Mouse (Mus musculus) hindbrain, embryonic 15.5 days (tissue): ENCODE results near the gene Tssk4. TPM values are rescaled to one million over a fixed set of nuclear protein-coding genes. Genes with fewer than 3 reads are reported as not detected.

ENCODE experiments used
- ATAC-seq: fragments of 200-750 bp; cut with Nextera tagmentation; 2 replicates; pipeline ENCODE4 v1.8.0; 2017; ENCODE audit warnings: low read depth, moderate number of reproducible peaks, moderate TSS enrichment; ENCODE audit not compliant: low FRiP score
- H3K27ac ChIP-seq: fragments of 300-500 bp; sonication (generic); replicated peaks from 2 replicates; pipeline ENCODE4 v1.5.1; 2015; ENCODE audit warnings: mild to moderate bottlenecking, inconsistent platforms
- H3K27me3 ChIP-seq: fragments of 300-500 bp; sonication (generic); 2 replicates; pipeline ENCODE4 v1.6.1; 2015; ENCODE audit warnings: control low read depth, inconsistent platforms
- H3K36me3 ChIP-seq: fragments of 300-500 bp; sonication (generic); 2 replicates; pipeline ENCODE4 v1.6.1; 2015; ENCODE audit warnings: control low read depth, inconsistent platforms
- H3K4me1 ChIP-seq: fragments of 300-500 bp; sonication (generic); replicated peaks from 2 replicates; pipeline ENCODE4 v1.6.1; 2015; ENCODE audit warnings: control low read depth, inconsistent platforms
- H3K4me2 ChIP-seq: fragments of 300-500 bp; sonication (generic); 2 replicates; pipeline ENCODE4 v1.6.1; 2015; ENCODE audit warnings: moderate library complexity, mild to moderate bottlenecking, inconsistent platforms
- H3K4me3 ChIP-seq: fragments of 300-500 bp; sonication (generic); 2 replicates; pipeline ENCODE4 v1.5.1; 2015; ENCODE audit warnings: mild to moderate bottlenecking, inconsistent platforms
- H3K9ac ChIP-seq: fragments of 300-500 bp; sonication (generic); 2 replicates; pipeline ENCODE4 v1.6.1; 2015; ENCODE audit warnings: inconsistent platforms
- H3K9me3 ChIP-seq: fragments of 300-500 bp; sonication (generic); 2 replicates; pipeline ENCODE4 v1.6.1; 2016; ENCODE audit warnings: control low read depth, inconsistent platforms
- WGBS: fragments of 180-500 bp; shearing (Covaris S2); methylation state at CpG from one replicate; pipeline ENCODE4 v1.1.7; 2015; 5-methylcytosine and 5-hydroxymethylcytosine counted together
- polyA plus RNA-seq: library from polyadenylated mRNA; unstranded; fragments of >200 nt; fragmentation: Nextera tagmentation; extraction: Ambion mirVana; gene quantifications from 2 replicates; pipeline ENCODE4 v1.2.1, GENCODE M21; 2015

The Tssk4 gene
- polyA plus RNA-seq, 1 experiment from 2014 or later = 0.40 TPM

DNA sequence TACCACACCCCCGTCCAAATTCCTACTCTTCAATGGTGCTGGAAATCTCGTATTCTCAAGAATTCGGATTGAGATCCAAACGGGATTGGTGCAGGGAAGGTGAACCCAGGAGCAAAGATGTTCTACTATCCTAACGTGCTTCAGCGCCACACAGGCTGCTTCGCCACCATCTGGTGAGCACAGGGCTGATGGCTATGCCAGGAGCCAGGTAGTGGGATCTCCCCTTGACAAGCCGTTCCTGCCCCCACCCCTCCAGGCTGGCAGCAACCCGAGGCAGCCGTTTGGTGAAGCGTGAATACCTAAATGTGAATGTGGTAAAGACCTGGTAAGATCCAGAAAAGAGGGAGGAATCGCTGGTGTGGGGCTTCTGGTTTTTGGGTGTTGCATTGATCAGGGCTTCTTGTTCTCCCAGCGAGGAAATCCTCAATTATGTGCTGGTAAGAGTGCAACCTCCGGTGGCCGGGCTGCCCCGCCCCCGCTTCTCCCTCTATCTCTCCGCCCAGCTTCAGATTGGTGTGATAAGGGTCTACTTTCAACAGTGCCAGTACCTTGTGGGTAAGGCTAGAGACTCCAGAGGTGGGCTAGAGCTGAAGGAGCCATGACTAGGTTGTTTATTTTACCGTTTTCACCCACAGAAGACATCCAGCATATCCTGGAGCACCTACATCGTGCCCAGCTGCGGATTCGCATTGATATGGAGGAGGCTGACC is 31.3 kb upstream of the Tssk4 start:
- Histone ChIP-seq H3K27me3 (no peaks in the 10 kb centered on the region), H3K4me2 (peak overlapping the region; percentile 42), H3K27ac (peak overlapping the region; percentile 39; the same call in 1 of the 2 replicates), H3K4me3 (peak overlapping the region; percentile 30), H3K9me3 (no peaks in the 10 kb centered on the region), H3K36me3 (no peaks in the 10 kb centered on the region), H3K9ac (peak overlapping the region; percentile 20; the same call in 1 of the 2 replicates), H3K4me1 (no peaks in the 10 kb centered on the region)
- 53% methylated on average over 22 of the region's 22 CpGs for WGBS
- peak; percentile 29; the same call in 1 of the 2 replicates for ATAC-seq

DNA sequence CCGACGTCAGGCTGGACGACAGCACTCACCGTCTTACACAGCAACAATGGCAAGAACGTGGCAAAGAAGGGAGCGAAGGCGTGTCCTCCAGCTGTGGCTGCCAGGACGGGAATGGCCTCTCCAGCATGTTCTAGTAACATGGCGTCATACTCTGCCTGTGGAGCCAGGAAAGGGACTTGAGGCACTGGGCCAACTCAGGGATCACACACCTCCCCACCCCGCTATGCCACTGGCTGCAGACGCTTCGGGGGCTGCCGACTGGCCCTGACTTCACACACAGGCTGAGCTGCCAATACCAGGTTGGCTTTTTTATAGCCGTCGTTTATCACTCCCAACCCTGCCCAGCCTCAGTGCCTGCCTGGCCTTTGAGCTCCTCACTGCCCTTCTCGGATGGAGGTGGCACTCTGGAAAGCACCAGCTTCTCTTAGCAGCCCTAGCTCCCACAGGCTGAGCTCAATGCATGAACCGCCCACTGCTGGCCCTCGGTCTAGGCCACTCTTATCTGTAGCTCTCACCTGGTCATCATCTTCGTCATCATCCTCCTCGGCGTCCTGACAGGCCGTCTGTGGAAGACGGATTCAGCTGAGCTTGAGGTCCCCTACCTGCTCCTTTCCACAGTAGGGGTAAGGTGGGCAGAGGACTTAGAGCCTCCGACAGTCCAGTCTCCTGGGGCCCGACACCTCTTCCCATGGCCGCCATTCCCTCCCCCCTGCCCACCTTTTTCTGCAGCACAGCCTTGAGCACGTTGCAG is 21.7 kb upstream of the Tssk4 start:
- 91% methylated on average over 27 of the region's 27 CpGs for WGBS
- Histone ChIP-seq H3K4me1 (no peaks in the 10 kb centered on the region), H3K9ac (no peak overlapping the region), H3K4me2 (no peak overlapping the region), H3K27ac (no peak overlapping the region), H3K27me3 (no peaks in the 10 kb centered on the region), H3K9me3 (no peaks in the 10 kb centered on the region), H3K36me3 (peaks cover 82% of the 10 kb centered on the region), H3K4me3 (no peak overlapping the region)
- no peak for ATAC-seq

DNA sequence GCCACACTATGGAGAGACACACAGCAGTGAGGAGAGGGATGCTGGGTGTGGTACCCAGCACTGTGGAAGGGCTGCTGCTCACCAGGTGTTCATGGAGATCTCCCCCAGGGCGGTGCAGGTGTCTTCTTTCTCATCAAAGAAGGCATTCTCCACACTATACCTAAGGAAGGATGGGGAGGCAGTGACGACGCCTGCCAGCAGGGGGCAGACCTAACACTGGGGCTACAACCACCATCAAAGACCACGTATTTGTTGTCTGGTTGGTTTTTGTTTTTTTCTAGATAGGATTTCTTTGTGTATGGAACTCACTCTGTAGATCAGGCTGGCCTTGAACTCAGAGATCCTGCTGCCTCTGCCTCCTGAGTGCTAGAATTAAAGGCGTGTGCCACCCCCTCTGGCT is 20.7 kb upstream of the Tssk4 start:
- H3K4me3 ChIP-seq = no peak overlapping the region
- 48% methylated on average over 5 of the region's 5 CpGs for WGBS

DNA sequence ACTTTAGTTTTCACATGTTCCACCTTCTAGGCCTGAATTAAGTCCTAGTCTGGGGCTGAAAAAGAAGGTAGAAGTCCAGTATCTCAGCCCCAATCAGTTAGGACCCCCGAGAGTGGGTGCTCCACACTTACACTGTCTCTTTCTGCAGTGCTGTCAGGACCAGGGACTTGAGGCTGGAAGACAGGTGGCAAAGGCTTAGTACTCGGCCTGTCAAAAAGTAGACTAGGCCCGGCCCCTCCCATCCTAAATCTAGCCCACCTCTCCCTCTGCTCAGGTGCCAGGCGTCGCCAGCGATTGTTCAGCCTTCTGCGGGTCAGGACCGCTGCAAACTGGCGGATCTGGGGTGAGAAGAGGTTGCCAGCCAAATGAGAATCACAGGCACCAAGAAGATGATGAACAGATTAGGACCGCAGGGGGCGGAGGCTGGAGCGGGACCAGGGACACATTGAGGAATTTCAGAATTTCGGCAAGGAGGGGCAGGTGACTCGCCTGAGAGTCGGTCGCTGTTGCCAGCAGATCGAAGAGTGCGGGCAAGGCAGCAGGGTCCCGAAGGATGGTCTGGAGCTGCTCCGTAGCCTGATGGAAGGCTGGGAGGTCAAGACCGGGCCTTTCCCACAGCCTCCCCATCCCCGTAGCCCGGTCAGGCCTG is 15.0 kb upstream of the Tssk4 start:
- peak; percentile 78 for ATAC-seq
- H3K9me3 ChIP-seq = no peaks in the 10 kb centered on the region
- H3K36me3 ChIP-seq = peaks cover 69% of the 10 kb centered on the region
- H3K9ac ChIP-seq = peak overlapping the region; percentile 90
- WGBS = 5% methylated on average over 23 of the region's 23 CpGs
- peak overlapping the region; percentile 85 for H3K4me3 ChIP-seq
- H3K4me2 ChIP-seq = peak overlapping the region; percentile 95
- peak overlapping the region; percentile 84 for H3K27ac ChIP-seq
- peaks cover 25% of the 10 kb centered on the region for H3K4me1 ChIP-seq
- H3K27me3 ChIP-seq = no peaks in the 10 kb centered on the region

More for the DNA sequence above, 20.7 kb upstream of the Tssk4 start:
- Histone ChIP-seq H3K27ac (no peak overlapping the region), H3K27me3 (no peaks in the 10 kb centered on the region), H3K4me2 (no peak overlapping the region), H3K9ac (no peak overlapping the region), H3K36me3 (peaks cover 90% of the 10 kb centered on the region), H3K4me1 (peaks cover 5% of the 10 kb centered on the region), H3K9me3 (no peaks in the 10 kb centered on the region)
- no peak for ATAC-seq

DNA sequence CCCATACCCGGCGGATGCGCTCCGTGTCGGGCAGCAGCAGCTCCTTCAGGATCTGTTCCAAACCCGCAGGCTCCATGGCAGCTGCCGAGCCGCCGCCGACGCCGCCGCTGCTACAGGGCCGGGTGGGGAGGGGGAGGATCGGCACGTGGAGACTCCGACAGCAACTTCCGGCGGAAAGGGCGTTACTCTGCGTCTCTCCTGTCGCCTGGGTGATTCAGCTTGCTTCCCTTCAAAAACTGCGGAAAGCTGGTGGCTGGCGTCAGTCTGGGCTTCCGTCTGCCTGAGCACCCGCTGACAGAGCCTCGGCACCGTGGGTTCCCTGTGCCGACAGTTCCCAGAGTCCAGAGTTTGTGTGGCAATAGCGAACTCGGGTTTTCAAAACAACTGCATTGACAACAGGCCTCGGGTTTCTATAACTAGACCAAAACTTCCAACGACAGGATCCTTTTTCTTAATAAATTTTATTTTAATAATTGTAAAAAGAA is 14.4 kb upstream of the Tssk4 start, which contains the start of gene Ipo4:
Gene Ipo4 (minus strand): TSS at position 435 of the 485 bp plus-strand sequence.
- Histone ChIP-seq H3K4me1 (peaks cover 25% of the 10 kb centered on the region), H3K4me2 (peak within 1 kb of the TSS; percentile 95), H3K4me3 (peak within 1 kb of the TSS; percentile 85), H3K27ac (peak within 1 kb of the TSS; percentile 84), H3K9ac (peak within 1 kb of the TSS; percentile 90), H3K36me3 (peaks cover 70% of the 10 kb centered on the region), H3K27me3 (no peaks in the 10 kb centered on the region), H3K9me3 (no peaks in the 10 kb centered on the region)
- WGBS = 2% methylated on average over 33 of the region's 33 CpGs
- peak; percentile 89 for ATAC-seq

DNA sequence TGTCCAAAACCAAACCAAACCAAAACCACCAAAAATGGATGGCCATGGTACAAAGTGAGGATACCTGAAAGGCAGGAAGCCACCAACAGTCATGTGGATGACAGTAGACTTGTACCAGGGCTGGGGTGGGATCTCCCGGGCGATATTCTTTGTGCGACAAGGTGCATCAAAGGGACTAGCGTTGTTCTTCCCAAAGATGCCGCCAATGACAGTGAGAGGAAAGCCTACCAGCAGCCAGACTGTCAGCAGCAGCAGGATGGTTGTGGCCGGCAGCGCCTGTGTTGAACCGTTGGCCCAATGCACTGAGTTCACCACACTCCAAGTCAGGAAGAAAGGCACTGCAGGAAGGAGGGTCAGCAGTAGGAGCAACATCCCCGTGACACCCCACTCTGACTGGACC is 12.2 kb upstream of the Tssk4 start, which contains the start of gene Gm49378:
Gene Gm49378 (minus strand): TSS at position 101 of the 400 bp plus-strand sequence.
- H3K9me3 ChIP-seq = no peaks in the 10 kb centered on the region
- peaks cover 37% of the 10 kb centered on the region for H3K4me1 ChIP-seq
- H3K9ac ChIP-seq = no peak within 1 kb of the TSS
- H3K27ac ChIP-seq = no peak within 1 kb of the TSS
- 93% methylated on average over 9 of the region's 9 CpGs for WGBS
- H3K27me3 ChIP-seq = no peaks in the 10 kb centered on the region
- ATAC-seq = no peak
- peaks cover 47% of the 10 kb centered on the region for H3K36me3 ChIP-seq
- no peak within 1 kb of the TSS for H3K4me3 ChIP-seq
- no peak within 1 kb of the TSS for H3K4me2 ChIP-seq

DNA sequence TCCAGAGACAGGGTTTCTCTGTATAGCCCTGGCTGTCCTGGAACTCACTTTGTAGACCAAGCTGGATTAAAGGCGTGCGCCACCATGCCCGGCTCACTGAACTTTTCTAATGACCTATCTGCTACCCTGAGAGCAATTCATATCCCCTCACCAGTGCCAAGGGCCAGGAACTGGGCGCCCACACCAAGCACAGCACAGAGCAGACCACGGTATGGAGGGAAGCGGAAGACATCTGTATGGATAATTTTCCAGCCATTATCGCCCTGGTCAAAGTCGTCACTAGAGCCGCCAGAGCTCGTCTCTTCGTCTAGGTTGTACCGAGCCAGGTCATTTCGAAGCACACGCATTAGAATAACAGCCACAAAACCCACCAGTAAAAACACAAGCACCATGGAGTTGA is 9.2 kb upstream of the Tssk4 start:
- Histone ChIP-seq H3K27ac (no peak overlapping the region), H3K27me3 (no peaks in the 10 kb centered on the region), H3K4me2 (no peak overlapping the region), H3K9me3 (no peaks in the 10 kb centered on the region), H3K4me3 (no peak overlapping the region), H3K9ac (no peak overlapping the region), H3K4me1 (peaks cover 35% of the 10 kb centered on the region), H3K36me3 (peaks cover 35% of the 10 kb centered on the region)
- no peak for ATAC-seq
- 96% methylated on average over 14 of the region's 14 CpGs for WGBS

DNA sequence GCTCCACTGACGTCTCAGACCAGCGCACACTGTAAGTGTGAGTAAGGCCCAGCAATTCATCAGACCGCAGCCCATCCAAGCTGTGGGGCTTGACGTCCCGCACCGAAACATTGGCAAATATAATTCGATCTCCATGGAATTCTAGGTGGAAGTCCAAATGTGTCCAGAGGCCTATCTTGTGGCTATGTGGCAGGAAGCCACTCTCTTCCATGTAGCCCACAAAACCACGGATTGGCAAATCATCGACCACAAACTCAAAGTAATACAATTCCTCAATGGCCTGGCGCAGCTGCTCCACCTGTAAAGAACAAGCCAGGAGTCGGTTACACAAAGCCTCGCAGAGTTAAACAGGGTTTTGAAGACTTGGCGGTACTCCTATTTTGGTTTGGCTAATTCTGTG is 8.7 kb upstream of the Tssk4 start:
- Histone ChIP-seq H3K9me3 (no peaks in the 10 kb centered on the region), H3K27me3 (no peaks in the 10 kb centered on the region), H3K9ac (no peak overlapping the region), H3K4me2 (no peak overlapping the region), H3K4me3 (no peak overlapping the region), H3K27ac (no peak overlapping the region), H3K36me3 (peaks cover 35% of the 10 kb centered on the region), H3K4me1 (peaks cover 31% of the 10 kb centered on the region)
- ATAC-seq = no peak
- 96% methylated on average over 13 of the region's 13 CpGs for WGBS

DNA sequence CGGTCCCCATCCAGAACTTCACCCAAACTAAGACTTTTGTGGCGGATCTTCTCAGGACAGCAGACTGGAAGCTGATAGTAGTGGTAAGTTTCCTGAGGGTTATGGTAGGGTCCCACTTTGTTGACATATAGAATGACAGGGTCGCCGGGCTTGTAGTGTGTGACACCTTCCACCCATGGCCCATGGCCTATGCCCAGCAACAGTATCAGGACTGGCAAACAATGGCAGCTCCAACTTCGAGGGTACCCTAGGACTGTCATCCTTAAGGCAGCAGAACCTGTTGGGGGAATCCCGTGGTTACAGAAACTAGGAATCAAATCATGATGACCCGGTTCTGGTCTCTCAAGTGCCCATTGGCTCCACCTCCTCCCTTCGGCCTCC is 7.3 kb upstream of the Tssk4 start:
- Histone ChIP-seq H3K27ac (peak overlapping the region; percentile 97), H3K4me3 (peak overlapping the region; percentile 82), H3K9ac (peak overlapping the region; percentile 92), H3K27me3 (no peaks in the 10 kb centered on the region), H3K4me2 (peak overlapping the region; percentile 81), H3K4me1 (peaks cover 28% of the 10 kb centered on the region), H3K36me3 (peaks cover 26% of the 10 kb centered on the region), H3K9me3 (no peaks in the 10 kb centered on the region)
- WGBS = 21% methylated on average over 8 of the region's 8 CpGs
- peak; percentile 17; the same call in 1 of the 2 replicates for ATAC-seq

DNA sequence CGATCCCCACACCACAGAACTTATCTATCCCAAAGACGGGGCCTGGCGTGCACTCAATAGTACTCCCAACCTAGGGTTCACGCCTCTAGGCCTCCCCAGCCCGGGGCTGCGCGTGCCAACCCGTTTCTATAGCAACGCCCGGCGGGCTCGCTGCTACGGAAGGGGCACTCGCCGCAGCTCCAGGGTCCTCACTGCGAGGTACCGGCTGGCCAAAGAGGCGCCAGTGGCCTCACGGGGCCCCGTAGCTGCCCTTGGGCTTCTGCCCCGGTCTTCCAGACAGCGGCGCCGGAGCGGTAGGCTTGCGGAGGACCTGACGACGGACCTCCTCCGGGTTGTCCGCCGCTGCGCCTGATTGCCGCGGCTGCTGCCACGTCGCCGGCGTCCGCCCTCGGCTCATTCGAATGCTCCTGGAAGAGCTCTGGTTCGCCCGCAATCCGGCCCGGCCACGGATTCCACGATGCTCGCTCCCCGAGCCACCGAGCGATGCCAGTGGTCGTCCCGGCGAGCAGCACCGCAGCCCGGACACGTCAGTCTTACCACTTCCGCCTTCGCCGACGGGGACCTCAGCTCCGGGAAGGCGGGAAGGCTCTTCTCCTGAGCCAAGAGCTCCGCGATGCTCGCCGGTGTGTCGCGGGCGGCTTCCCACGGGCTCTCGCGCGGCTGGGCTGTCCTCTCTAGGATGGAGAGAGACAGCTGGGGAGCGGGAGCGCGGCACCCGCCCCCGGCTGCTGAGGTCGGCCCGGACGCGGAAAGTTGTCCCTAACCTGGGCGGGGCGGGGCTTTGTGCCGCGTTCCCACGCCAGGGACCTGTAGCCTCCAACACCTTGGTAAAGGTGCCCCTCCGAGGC is 6.7 kb upstream of the Tssk4 start, which contains the start of gene Tm9sf1:
Gene Tm9sf1 (minus strand): TSS at position 747 of the 848 bp plus-strand sequence.
- Histone ChIP-seq H3K4me1 (peaks cover 28% of the 10 kb centered on the region), H3K27ac (peak within 1 kb of the TSS; percentile 97), H3K36me3 (peaks cover 20% of the 10 kb centered on the region), H3K9ac (peak within 1 kb of the TSS; percentile 92), H3K4me3 (peak within 1 kb of the TSS; percentile 82), H3K27me3 (no peaks in the 10 kb centered on the region), H3K9me3 (no peaks in the 10 kb centered on the region), H3K4me2 (peak within 1 kb of the TSS; percentile 81)
- ATAC-seq = peak; percentile 91
- WGBS = under 1% methylated on average over 89 of the region's 89 CpGs
